Mouse (Mus musculus): ENCODE data around the gene Prune2.

DNA sequence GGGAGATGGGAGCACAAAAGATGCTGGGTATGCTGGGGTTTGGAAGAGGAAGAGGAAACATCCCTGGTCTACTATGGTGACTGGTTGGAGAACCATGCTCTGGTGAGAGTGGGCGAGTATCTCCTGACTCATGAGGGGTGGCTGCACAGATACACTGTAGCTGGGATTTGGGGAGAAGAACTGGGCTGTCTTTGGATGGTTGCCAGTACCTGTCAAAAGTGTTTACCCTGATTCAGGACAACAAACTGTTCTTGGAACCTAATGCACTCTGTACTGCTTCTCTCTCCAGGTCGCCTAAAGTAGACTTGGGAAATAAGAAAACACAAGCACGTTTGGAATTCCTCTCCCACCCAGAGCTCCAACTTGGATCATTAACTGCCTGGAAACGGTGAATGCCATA lies 31.4 kb upstream of the Prune2 start:
- TF ChIP-seq ZC3H11A (IDR thresholded peaks at IDR 0.05; ENCODE audit: borderline replicate concordance, low read depth, low read length) (no peak), CHD2 (IDR thresholded peaks at IDR 0.05; ENCODE audit: low read depth, low read length) (no peak)

Data from ES-E14 (cell line).